Mouse (Mus musculus) cortical plate, adult 2 months (tissue): Measurements from ENCODE around the gene Sarnp.

Experiments
- CTCF ChIP-seq: fragments of 200-500 bp; IDR thresholded peaks from 2 replicates; pipeline ENCODE4 v1.5.1; 2011; ENCODE audit warnings: mild to moderate bottlenecking, control low read depth, low read length; ENCODE audit not compliant: insufficient read depth; ENCODE audit errors: extremely low read depth
- POLR2A ChIP-seq: fragments of 200-500 bp; IDR thresholded peaks from 2 replicates; pipeline ENCODE4 v1.6.1; 2011; ENCODE audit warnings: mild to moderate bottlenecking, low read length, control low read depth; ENCODE audit not compliant: insufficient read depth; ENCODE audit errors: extremely low read depth

DNA sequence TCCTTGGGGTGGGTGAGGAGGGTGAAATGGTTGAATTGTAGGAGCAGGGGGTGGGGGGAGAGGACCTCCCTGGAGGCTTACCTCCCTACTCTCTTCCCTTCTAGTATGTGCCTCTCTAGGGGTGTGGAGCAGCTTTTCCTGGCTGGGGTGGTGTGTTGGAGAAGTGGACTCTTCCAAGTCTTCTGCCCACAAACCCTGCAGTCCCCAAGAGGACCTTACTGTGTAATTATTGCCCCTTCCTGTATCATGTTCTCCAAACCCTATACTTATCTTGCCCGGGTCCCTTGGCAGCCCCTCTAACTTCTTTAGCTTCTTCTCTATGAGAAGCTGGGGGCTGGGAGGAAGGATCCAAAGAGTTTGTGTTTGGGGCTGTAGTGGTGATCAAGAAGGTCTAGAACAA lies 79.7 kb downstream of the Sarnp start:
- TF ChIP-seq POLR2A (no peak), CTCF (no peak)
